Mouse (Mus musculus) midbrain, postnatal 0 days (tissue): ENCODE results near the gene Shisa5. TPM values are rescaled to one million over a fixed set of nuclear protein-coding genes. Genes with fewer than 3 reads are reported as not detected.

Source experiments
- ATAC-seq: fragments of 200-750 bp; cut with Nextera tagmentation; 2 replicates; pipeline ENCODE4 v1.8.0; 2017; ENCODE audit warnings: moderate number of reproducible peaks, mild to moderate bottlenecking, moderate TSS enrichment, moderate library complexity; ENCODE audit not compliant: low FRiP score
- DNase-seq: peaks from one replicate; pipeline ENCODE4 v3.0.0-alpha.2; 2015; ENCODE audit warnings: low spot score
- H3K27ac ChIP-seq: fragments of 300-500 bp; sonication (generic); 2 replicates; pipeline ENCODE4 v1.5.1; 2014; ENCODE audit warnings: low read depth, mild to moderate bottlenecking, low read length, mixed read lengths
- H3K27me3 ChIP-seq: fragments of 300-500 bp; sonication (generic); 2 replicates; pipeline ENCODE4 v1.6.1; 2014; ENCODE audit warnings: low read length, control low read depth, mixed read lengths; ENCODE audit not compliant: insufficient read depth
- H3K36me3 ChIP-seq: fragments of 300-500 bp; sonication (generic); 2 replicates; pipeline ENCODE4 v1.6.1; 2014; ENCODE audit warnings: low read length, control low read depth, mixed read lengths; ENCODE audit not compliant: insufficient read depth
- H3K4me1 ChIP-seq: fragments of 300-500 bp; sonication (generic); 2 replicates; pipeline ENCODE4 v1.6.1; 2014; ENCODE audit warnings: mild to moderate bottlenecking, control low read depth, antibody characterized with exemption, low read length, mixed read lengths; ENCODE audit not compliant: insufficient read depth
- H3K4me2 ChIP-seq: fragments of 300-500 bp; sonication (generic); 2 replicates; pipeline ENCODE4 v1.6.1; 2014; ENCODE audit warnings: low read depth, mild to moderate bottlenecking, low read length, mixed read lengths; ENCODE audit not compliant: poor library complexity, severe bottlenecking
- H3K4me3 ChIP-seq: fragments of 300-500 bp; sonication (generic); 2 replicates; pipeline ENCODE4 v1.5.1; 2014; ENCODE audit warnings: low read depth, mild to moderate bottlenecking, low read length, moderate library complexity
- H3K9ac ChIP-seq: fragments of 300-500 bp; sonication (generic); replicated peaks from 2 replicates; pipeline ENCODE4 v1.6.1; 2014; ENCODE audit warnings: mild to moderate bottlenecking, low read length, moderate library complexity, mixed read lengths; ENCODE audit not compliant: poor library complexity, severe bottlenecking
- H3K9me3 ChIP-seq: fragments of 300-500 bp; sonication (generic); 2 replicates; pipeline ENCODE4 v1.6.1; 2016; ENCODE audit warnings: low read length, control low read depth
- CTCF ChIP-seq: IDR thresholded peaks from 2 replicates; pipeline ENCODE4 v1.5.1; 2016; ENCODE audit warnings: antibody characterized with exemption, mild to moderate bottlenecking
- WGBS: fragments of 180-500 bp; shearing (Covaris S2); extraction: QIAGEN DNeasy Blood & Tissue Kit; methylation state at CpG from one replicate; pipeline ENCODE4 v1.1.7; 2014; 5-methylcytosine and 5-hydroxymethylcytosine counted together
- polyA plus RNA-seq: library from polyadenylated mRNA; unstranded; fragments of >200 nt; fragmentation: Nextera tagmentation; extraction: Ambion mirVana; gene quantifications from 2 replicates; pipeline ENCODE4 v1.2.1, GENCODE M21; 2015
- total RNA-seq: library from RNA; depleted of rRNA; stranded (reverse); fragments of >200 nt; gene quantifications from 2 replicates; pipeline ENCODE4 v1.2.3, GENCODE M21; 2014

Gene Shisa5
- total and polyA plus RNA-seq, 2 experiments from 2014 or later, result 75.0 to 79.7 TPM

GRCm38 (mm10) chr9:109058006-109058765 is 19.8 kb downstream of the Shisa5 start:
- H3K4me2 ChIP-seq, result peak overlapping the region; percentile 53
- H3K9me3 ChIP-seq, result no peaks in the 10 kb centered on the region
- TF ChIP-seq CTCF, result no peak
- DNase-seq (no peak), ATAC-seq (no peak)
- 96% methylated on average over 19 of the region's 19 CpGs for WGBS
- peaks cover 40% of the 10 kb centered on the region for H3K36me3 ChIP-seq
- no peak overlapping the region for H3K4me3 ChIP-seq
- no peaks in the 10 kb centered on the region for H3K27me3 ChIP-seq
- H3K4me1 ChIP-seq, result peaks cover 13% of the 10 kb centered on the region
- H3K27ac ChIP-seq, result peak overlapping the region; percentile 75; the same call in 1 of the 2 replicates
- no peak overlapping the region for H3K9ac ChIP-seq

DNA sequence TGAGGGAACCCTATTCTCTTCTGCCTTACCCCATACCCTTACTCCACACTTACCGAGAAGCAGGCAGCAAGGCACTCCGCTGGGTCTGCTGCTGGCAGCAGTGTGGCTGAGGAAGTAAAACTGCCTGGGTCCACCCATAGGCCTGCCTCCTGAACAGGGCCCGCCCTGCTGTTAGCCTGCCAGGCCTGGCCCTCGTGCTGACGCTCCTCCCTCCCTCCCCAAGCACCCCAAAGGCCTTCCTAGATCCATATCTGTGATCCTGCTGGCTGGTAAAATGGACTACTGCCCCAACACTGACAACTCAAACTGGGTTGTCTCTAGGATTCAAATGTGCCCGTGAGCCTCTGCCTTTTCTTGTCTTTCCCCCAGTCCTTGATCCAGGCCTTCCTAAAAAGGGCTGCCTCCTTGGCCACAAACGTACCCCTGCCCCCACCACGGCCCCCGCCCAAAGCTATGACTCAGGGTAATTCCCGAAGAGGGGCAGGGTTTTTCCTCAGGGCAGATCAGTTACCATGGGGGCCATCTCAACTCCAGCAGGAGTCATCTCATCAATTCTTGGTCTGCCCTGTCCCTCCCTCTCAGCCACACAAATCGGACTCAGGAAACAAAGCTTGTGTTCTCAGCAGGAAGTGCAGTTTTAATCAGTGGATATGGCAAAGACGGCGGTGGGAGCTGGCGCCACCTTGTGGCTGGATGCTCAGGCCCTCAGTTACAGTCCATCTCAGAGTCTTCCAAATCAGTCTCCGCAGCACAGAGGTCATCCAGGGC is 21.0 kb downstream of the Shisa5 start, which contains the start of gene Trex1:
Trex1 (minus strand) TSS at position 599 of the 768 bp plus-strand sequence.
- Histone ChIP-seq H3K4me3 (peak within 1 kb of the TSS; percentile 34), H3K9me3 (no peaks in the 10 kb centered on the region), H3K4me2 (peak within 1 kb of the TSS; percentile 53), H3K36me3 (peaks cover 46% of the 10 kb centered on the region), H3K27me3 (no peaks in the 10 kb centered on the region), H3K4me1 (peaks cover 13% of the 10 kb centered on the region), H3K27ac (peak within 1 kb of the TSS; percentile 75), H3K9ac (peak within 1 kb of the TSS; percentile 54)
- peak; percentile 99 for TF ChIP-seq CTCF
- WGBS, result 17% methylated on average over 15 of the region's 15 CpGs
- DNase-seq (peak; percentile 92), ATAC-seq (peak; percentile 77)

- ATAC-seq, result no peak
- 93% methylated on average over 16 of the region's 16 CpGs for WGBS
- DNase-seq, result no peak
- no peaks in the 10 kb centered on the region for H3K27me3 ChIP-seq
- no peak for TF ChIP-seq CTCF
- no peak overlapping the region for H3K4me2 ChIP-seq
- H3K27ac ChIP-seq, result no peak overlapping the region
- H3K4me3 ChIP-seq, result no peak overlapping the region
- H3K9me3 ChIP-seq, result no peaks in the 10 kb centered on the region
- peaks cover 9% of the 10 kb centered on the region for H3K4me1 ChIP-seq
- H3K9ac ChIP-seq, result no peak overlapping the region
- peaks cover 56% of the 10 kb centered on the region for H3K36me3 ChIP-seq
Measured at GRCm38 (mm10) chr9:109060184-109060897, 22.0 kb downstream of the Shisa5 start.

GRCm38 (mm10) chr9:109060898-109061295 is 22.5 kb downstream of the Shisa5 start:
- Histone ChIP-seq H3K9me3 (no peaks in the 10 kb centered on the region), H3K4me1 (peaks cover 7% of the 10 kb centered on the region; the same call in 1 of the 2 replicates), H3K4me2 (no peak overlapping the region), H3K4me3 (no peak overlapping the region), H3K27ac (no peak overlapping the region), H3K36me3 (peaks cover 62% of the 10 kb centered on the region), H3K27me3 (no peaks in the 10 kb centered on the region), H3K9ac (no peak overlapping the region)
- ATAC-seq (no peak), DNase-seq (no peak)
- WGBS, result 86% methylated on average over 5 of the region's 5 CpGs
- TF ChIP-seq CTCF, result no peak

DNA sequence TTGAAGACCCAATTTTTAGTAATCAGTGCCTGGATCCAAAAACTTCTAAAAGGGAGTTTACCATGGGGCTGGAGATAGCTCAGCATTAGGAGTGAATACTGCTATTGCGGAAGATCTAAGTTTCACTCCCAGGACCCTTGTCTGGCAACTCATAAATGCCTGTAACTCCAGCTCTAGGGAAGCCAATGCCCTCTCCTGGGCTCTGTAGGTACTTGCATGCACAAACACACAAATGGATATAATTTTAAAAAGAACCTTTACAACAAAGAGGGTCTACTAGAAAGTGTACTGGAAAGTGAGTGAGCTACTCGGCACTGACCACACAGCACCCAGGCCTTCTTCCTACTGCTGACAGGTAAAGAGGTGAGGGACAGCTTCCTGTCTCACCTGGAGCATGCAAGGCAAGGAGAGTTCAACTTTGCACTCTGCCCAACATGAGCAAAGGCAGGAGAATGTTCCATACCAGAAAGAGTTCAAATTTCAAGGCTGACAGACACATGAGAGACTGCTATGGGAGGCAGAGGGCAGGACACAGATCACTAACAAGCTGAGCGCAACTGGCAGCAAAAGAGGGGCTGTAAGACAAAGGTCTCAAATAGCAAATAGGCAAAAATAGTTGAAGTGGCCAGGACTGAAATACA is 29.9 kb downstream of the Shisa5 start:
- DNase-seq (no peak), ATAC-seq (no peak)
- no peak overlapping the region for H3K9ac ChIP-seq
- H3K27me3 ChIP-seq, result no peaks in the 10 kb centered on the region
- TF ChIP-seq CTCF, result peak; percentile 41
- no peak overlapping the region for H3K27ac ChIP-seq
- H3K4me3 ChIP-seq, result no peak overlapping the region
- H3K4me1 ChIP-seq, result peaks cover 7% of the 10 kb centered on the region
- WGBS, result 96% methylated on average over 3 of the region's 3 CpGs
- H3K9me3 ChIP-seq, result no peaks in the 10 kb centered on the region
- H3K36me3 ChIP-seq, result peaks cover 67% of the 10 kb centered on the region
- no peak overlapping the region for H3K4me2 ChIP-seq
